Mouse (Mus musculus) lung, postnatal 0 days (tissue): ENCODE data around the gene Terb1.

Experiments
- CTCF ChIP-seq: IDR thresholded peaks from 2 replicates; pipeline ENCODE4 v1.5.1; 2016; ENCODE audit warnings: antibody characterized with exemption, mild to moderate bottlenecking
- EP300 ChIP-seq: IDR thresholded peaks from 2 replicates; pipeline ENCODE4 v1.6.1; 2016; ENCODE audit warnings: antibody characterized with exemption, mild to moderate bottlenecking, control low read depth

DNA sequence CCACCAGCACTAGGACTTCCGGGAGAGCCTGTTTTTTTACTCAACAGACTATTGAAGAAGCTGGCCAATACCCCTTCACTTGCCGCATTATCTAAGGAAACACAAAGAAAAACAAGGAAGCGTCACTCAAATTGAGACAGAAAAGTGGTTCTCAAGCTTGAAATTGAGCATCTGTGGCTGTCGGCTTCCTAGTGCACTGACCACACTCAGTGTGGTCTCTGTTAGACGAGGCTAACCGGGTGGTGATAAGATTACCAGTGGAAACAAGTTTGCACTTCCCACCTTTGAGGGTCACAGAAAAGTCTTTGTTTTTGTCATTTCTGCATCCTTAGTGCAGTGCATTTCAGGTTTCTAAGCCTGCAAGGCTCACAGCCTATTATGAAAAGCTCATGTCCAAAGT, 87.4 kb downstream of the Terb1 start:
- no peak for TF ChIP-seq CTCF
- TF ChIP-seq EP300 = no peak
